Mouse (Mus musculus) mature B cell (primary cell): ENCODE results near the gene Fkbp10.

ENCODE experiments used
- in situ Hi-C: fragments of 300-500 bp; cut with MboI; formaldehyde crosslinking; loops from 2 replicates; pipeline ENCODE4 v1.14.3; 2019

Fkbp10 gene

DNA sequence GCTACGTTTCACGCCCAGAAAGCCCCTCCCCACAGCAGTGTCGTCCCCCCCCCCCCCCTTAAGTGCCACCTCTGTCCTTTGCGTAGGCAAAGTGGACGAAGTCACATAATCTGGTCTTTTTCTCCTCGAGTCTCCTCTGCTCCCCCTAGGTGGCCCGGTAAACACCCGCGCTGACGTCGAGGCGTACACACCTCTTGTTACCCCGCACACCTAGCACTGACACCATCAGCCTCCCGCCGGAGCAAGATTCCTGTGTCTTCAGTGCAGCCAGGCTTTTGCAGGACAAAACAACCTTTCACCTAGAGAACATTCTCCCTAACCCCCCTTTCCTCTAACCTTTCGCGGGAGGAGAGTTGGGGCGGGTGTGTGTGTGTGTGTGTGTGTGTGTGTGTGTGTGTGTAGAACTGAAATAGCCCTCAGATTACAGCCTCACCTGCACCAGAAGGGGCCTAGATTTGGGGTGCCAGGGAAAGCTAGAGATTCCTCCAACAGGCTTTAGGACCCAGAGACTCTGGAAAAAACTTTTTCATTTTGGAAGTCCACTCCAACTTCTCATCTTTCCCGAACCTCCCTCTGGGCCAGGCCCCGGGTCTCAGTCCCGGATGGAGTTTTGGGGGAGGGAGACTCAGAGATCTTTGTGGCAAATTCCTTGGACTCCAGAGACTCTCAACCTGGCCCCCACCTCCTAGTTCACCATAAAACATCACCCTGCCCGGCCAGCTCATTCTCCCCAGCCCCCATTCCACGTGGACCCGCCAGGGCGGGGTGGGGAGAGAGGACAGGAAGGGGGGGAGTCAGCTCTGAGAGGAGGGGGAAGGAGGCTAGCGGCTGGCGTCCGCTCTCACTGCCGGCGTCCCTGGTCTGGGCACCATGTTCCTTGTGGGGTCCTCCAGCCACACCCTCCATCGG lies at the start of gene Fkbp10:
Fkbp10 (plus strand) TSS at position 784 of the 909 bp plus-strand sequence.
- in situ Hi-C loops = no loop called here

DNA sequence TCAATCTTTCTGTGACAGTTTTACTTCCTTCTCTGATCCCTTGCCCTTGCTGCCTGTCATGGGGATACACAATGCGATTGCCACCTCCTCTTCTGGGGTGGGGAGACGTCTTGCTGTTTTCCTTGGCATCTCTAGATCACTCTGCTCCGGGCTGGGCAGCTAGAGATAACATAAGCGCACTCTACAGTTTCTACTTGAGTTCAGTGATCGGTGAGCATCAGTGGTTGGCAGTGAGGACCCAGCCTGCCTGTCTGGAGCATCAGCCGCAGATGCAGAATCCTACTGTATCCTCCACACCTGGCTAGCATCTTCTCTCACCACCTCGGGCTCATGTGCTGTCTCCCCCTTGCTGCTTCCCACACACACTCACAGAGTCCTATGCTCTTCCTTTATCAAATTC lies 46.4 kb upstream of the Fkbp10 start:
- in situ Hi-C loops = no loop called here

DNA sequence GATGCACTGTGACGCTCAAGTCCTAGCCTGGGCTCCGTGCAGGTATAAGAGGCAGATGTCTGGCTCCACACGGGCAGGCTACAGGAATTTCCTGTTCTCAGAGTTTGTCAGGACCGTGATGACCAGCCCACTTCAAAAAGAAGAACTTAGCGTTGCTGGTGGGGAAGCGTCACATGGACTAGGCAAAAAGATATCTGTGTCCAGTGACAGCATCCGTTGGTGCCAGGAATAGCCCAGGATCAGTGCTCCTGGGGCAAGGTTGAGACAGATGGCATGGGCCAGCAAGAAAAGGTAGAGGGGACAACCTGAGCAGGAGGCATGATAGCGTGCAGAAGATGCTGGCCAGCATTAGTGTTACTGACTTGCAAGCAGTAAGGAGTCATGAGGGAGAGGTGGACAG lies 45.7 kb upstream of the Fkbp10 start:
- in situ Hi-C loops = no loop called here

DNA sequence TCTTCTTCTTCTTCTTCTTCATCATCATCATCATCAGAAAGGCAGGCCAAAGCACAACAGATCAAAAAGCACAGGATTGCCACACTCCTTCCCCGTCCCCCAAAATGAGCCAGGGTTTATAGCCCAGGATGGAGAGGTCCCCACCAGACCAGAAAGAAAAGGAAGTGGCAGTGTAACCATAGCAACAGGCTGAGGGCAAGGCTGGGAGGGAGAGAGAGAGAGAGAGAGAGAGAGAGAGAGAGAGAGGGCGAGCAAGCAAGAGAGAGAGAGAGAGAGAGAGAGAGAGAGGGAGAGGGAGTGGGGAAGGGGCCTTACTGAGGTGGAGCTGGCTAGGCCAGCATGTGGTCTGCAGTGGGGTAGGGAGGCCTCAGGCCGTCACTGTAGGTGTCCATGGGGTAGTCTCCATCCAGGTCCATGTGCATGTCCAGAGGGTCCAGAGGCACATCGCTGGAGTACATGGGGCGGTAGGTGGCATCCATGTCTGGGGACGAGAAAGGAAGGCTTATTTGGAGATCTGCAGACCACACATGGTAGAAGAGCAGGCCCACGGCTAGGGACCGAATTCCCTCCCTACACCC lies 43.4 kb upstream of the Fkbp10 start:
- in situ Hi-C loops = no loop called here

DNA sequence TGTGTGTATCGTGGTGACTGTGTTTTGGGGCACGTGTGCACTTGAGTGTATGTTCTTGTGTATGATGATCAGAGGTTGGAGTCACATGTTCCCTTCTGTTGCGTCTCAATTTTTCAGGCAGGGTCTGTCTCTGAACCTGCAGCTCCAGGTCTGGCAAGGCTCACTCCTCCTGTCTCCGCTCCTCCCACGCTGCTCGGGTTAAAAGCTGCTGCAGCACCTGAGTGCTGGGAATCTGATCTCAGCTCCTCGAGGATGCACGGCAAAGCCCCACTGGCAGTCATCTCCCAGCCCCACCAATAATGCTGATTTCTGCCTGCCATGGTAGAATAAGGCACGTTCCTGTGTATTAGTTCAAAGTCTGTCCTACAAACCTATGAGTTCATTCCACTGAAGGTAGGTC lies 40.4 kb upstream of the Fkbp10 start:
- in situ Hi-C loops = no loop called here

DNA sequence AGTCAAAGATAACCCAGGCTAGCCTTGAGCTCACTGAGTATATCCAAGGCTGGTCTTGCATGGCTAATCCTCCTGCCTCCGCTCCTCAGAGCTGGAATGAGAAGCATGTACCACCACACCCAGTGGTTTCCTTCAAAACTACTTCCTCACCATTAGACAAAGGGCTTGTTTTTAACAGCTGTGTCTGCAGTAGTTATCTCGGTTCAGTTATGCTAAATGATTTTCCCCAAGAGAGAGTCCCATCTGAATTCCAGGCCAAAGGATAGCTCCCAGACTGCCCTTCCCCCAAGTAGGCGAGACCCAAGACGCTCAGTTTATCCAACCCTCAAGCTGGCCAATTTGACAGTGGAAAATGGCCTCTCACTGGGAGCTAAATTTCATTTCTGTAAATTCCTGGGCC lies 39.5 kb upstream of the Fkbp10 start:
- in situ Hi-C loops = no loop called here

DNA sequence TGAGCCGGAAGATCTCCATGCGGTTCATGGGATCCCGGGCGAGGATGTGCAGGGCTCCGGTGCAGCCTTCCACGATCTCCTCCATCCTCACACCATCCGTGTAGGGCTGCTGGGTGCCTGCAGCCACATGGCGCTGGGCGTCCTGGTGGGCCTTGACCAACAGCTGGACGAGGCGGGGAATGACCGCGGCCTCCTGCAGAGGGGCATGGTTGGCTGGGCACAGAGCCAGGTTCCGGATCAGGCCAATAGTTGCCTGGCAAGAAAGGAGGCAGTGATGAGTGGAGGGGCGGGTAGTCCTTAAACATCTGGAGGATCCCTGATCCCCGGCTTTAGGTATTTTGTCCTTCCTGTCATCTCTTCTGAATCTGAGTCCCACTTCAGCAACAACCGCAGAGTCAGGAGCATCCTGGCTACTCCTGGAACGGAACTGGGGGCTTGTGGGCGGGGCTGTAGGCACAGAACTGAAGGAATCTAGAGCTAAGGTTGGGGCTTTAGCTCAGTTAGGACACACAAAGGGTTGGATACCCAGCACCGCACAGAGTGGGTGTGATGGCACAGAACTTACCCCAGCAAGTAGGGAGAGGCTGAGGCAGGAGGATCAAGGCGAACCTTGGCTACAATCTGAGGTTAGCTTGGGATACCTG lies 38.6 kb upstream of the Fkbp10 start:
- in situ Hi-C loops = no loop called here

DNA sequence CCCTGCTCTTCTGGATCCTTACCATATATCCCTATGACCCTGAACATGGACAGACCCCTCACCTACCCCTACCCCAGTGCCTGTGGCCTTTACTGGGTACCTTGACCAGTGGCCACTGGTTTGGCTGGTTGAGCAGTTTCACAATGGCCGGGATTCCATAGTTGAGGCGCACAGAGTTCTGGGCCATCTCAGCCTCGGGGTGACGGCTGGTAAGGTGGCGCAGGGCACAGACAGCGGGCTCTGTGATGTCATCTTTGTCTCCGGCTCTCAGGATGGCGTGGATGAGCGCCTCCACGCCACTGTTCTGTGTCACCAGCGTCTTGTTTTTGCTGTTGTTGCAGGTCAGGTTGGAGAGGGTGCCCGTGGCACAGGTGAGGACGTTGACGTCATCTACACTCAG lies 37.5 kb upstream of the Fkbp10 start:
- in situ Hi-C loops = no loop called here

DNA sequence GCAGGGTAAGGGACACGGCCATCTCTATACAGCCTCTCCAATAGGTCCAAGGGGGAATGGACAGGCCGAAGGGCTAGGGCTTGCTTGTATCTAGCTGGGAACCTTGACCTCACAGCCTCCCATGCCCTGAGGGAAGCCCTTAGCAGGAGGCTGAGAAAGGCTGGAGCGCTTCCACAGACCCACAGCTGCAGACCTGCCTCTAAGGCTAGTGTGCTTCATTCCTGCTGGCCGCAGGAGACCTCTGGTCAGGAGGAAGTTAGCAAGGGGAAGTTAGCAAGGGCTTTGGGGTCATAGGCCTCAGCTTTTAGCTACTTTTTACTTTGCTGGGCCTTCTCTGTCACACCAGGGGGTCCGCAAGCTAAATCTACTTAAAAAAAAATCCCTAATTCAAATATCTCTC lies 37.1 kb upstream of the Fkbp10 start:
- in situ Hi-C loops = no loop called here

DNA sequence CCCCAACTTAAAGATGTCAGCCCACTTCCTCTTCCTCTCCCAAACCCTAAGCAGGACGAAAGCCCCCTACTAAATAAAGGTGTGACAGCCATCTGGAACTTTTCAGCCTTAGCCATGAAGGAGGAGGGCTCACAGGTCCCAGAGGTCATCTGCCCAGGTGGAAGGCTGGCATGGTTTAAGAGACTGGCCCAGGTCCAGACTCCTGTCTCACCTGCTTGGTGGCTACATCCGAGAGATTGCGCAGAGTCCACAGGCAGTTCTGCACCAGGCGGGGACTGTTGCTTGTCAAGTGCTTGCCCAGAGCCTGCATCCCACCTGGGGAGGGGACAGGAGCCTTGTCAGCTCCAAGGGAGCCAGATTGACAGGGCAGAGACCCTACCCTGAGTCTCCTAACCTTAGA lies 36.2 kb upstream of the Fkbp10 start:
- in situ Hi-C loops = no loop called here

DNA sequence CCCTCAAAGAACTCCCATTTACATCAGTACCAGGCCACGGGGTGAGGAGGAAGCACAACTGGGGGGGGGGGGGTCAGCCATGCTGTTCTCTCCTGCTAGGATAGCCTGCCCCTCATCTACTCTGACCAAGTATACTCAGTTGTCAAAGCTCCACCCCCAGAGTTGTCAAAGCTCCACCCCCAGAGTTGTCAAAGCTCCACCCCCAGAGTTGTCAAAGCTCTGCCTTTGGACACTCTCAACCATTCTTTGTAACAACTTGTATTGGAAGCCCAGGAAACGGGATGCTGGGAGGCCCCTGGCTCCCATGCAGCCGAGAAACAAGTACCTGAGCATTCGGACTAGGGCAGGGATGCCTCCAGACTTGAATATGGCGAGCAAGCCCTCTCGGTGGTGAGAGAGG lies 32.8 kb upstream of the Fkbp10 start:
- in situ Hi-C loops = no loop called here

DNA sequence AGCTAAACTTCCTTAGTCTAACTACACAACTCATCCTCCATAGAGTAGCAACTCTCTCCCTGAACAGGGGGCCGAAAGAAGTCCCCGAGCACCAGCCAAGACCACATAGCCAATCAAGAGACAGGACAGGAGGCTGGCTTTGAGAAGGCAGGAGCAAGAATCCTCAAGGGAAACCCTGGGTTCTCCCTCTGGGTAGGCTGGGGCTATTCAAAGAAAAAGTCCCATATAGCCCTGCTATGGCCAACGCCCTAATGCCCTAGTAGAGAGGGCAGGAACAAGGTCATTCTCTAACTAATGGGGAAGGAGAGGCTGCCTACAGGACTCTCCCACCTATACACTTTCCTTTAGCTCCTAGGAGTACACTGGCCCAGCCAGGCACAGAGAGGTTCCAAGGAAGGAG lies 30.5 kb upstream of the Fkbp10 start:
- in situ Hi-C loops = no loop called here

DNA sequence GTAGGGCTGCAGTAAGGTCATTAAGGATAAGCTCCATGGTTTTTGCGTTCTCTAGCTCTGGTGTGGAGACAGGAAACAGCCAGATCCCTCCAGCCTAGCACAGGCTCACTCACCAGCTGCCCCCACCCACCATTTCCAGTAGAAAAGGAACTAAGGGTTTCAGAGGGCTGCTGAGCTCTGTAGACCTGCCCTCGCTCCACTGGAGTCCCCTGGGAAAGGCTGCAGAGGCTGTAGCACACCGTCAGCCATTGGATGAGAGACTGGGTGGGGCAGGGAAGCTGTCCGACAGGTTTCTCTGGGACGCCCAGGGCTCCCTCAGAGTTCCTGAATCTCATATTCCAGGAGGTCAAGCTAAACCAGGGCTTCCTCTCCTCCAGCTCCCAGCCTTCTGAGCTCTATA lies 28.9 kb upstream of the Fkbp10 start:
- in situ Hi-C loops = no loop called here

DNA sequence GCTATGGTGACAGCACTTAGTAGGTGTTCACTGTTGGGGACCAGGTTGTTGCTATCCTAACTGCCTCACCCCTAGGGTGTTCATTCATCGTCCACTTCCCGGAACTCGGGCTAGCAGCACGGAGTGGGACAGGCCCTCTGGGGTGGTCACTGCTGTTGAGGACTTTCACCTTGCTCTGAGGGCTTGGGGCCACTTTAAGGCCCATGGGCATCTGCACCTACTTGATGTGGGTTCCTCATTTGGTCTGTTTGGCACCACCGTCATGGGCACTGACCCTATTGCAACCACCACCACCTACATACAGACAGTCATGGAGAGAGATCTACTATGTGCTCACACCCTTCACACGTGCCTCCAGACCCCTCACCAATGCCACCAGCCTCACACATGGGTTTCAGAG lies 28.4 kb upstream of the Fkbp10 start:
- in situ Hi-C loops = no loop called here

DNA sequence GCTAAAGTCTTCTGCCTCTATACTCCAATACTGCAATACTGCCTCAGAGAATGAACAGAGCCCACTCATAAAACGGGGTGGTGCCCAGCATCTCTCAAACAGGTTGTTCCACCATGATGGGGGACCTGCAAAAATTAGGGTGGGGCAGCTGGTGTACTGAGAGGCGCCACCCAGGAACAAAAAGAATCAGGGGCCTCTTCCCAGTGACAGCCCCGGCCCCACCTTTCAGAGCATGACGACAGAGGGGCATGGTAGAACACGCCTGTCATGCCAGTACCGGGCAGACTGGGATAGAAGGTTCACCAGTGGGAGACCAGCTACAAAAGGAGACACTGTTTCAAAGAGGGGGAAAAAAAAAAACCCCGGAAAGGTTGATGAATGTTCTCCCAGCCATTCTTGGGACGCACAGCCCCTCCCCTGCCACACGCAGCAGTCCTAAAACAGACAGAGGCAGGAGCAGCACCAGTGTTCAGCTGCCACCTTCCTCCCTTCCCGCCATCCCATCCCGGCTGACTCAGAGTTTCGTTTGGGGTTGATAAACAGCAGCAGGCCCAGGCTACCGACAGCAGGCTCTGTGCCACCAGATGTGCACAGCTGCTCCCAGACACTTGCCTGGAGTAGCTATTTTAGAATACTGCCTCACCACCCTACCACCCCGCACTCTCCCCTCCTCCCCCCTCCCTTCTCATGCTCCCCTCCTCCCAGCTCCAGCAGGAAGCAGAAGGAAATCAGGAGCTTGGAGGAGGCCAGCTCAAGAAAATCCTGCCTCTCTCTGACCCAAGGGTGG lies 27.7 kb upstream of the Fkbp10 start:
- in situ Hi-C loops = no loop called here

DNA sequence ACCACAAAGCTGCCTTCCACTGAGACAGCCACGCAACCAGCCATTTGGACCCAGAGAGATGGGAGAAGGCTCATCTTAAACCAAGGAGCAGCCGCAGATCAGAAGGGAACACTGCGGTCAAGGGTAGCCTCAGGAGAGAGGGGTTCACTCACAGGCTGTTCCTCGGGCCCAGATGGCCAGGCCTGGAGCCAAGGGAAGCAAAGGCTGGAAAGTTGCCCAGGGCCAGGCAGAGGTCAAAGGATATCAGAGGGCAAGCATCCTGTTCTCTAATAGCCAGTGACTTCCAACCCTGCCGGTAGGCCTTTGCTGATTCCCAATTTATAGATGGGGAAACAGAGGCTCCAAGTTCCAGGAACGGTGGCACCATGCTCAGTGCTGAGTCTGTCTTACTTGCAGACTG lies 26.9 kb upstream of the Fkbp10 start:
- in situ Hi-C loops = no loop called here

DNA sequence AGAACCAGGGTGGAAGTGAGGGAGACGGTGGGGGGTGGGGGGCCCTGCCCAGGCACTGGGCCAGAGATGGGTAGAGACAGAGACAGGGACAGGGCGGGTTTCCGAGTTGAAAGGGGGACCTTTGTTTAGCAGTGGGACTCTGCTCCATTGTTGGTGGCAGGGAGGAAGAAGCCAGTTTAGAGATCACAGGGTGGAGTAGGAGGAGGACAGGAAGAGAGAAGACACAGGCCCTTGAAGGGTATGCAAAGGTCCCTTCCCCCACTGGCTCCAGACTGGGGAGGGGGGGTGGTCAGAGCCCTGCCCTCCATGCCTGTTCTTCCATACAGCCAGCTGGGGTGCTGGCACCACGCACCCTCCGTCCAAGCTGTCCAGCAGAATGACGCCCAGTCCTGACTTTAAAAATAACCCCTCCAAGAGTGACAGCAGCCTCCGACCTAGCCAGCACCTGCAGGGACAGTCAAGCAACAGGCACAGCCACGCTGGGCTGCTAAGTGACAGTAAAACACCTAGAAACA lies 25.5 kb upstream of the Fkbp10 start:
- in situ Hi-C loops = no loop called here

DNA sequence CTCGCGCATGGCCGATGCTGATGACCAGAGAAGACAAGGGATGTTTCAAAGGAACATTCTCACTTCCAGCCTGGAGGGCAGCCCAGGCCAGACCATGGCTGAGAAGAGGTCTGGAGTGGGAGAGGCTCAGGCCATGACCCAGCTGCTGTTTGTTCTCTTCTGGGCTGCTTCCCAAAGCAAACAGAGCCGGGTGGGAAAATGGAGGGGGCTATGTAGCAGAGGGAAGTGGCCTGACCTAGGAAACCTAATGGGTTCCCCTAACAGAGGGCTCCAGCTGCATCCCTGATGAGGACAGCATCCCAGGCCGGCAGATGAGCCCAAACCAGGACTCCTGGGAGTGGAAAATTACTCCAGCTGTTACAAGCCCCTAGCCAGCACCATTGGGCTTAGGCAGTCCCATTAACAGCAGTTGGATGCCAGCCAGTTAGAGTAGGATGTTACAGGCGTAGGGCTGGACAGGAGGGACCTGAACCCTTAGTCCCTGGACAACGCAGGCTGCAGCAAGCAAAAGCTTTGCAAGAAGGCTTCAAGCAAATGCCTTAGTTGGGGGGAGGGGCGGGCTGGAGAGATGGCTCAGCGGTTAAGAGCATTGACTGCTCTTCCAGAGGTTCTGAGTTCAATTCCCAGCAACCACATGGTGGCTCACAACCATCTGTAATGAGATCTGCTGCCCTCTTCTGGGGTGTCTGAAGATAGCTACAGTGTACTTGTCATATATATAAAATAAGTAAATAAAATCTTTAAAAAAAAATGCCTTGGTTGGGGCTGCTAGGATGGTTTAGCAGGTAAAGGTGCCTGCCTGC lies 24.2 kb upstream of the Fkbp10 start:
- in situ Hi-C loops = no loop called here

DNA sequence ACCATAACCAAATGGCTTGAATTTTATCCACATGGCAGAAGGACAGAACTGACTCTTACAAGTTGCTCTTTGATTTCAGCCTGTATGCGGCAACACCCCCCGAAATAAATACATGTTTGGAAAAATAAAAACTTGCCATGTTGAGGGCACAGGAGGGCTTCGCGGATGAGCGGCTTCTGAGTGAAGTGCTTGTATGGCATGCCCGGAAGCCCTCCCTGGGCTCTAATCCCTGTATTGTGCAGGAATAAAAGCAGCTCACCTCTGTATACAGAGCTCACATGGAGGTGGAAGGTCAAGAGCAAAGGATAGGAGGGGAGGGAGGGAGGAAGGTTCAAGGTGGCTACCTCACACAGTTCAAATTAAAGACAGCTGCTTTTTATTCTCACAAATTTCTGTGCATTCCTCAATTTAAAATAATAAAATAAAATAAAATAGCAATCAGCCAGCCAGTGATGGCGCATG lies 23.6 kb upstream of the Fkbp10 start:
- in situ Hi-C loops = no loop called here

DNA sequence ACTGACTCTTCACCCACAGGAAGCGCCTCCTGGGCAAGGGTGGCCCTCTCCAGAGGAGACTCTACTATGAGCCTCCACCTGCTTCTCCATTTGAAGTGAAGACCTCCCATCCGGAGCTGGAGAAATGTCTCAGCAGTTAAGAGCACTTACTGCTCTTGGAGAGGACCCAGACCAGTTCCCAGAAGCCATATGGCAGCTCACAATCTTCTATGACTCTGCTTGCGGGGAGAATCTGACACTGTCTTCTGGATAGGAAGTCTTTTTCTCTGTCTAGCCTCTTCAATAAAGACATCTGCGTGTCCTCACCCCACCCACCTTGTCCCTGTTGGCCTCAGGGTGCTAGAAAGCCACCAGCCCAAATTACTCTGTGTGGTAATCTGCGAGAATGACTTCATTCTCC lies 22.5 kb upstream of the Fkbp10 start:
- in situ Hi-C loops = no loop called here

DNA sequence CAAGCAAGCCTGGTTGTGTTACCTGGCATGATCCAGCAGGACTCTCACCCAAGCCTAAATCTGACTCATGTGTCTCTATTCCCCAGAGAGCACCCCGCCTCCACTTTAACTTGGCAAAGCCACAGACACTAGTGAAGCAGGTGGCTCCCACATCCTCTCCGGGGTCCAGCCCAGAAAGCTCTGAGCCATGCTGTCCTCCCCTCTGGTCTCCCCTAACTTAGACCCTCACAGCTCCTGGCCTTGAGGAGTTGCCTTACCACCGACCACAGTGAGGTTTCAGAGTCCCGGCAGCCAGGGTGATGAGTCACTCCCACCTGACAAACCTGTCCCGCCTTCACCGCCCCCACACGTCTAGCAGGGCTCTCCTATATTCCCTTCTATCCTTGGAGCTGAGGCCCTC lies 21.8 kb upstream of the Fkbp10 start:
- in situ Hi-C loops = no loop called here
